Comparison of ENCODE assay signal across 6 mouse cellular contexts in the genomic region with DNA sequence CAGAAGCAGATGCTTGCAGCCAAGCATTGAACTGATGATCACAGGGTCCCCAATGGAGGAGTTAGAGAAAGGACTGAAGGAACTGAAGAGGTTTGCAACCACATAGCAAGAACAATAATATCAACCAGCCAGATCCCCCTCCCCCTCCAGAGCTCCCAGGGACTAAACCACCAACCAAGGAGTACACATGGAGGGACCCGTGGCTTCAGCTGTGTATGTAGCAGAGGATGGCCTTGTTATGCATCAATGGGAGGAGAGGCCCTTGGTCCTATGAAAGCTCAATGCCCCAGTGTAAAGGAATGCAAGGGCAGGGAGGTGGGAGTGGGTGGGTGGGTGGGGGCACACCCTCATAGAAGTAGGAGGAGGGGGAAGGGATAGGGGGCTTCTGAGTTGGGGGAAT. TPM values are rescaled to one million over a fixed set of nuclear protein-coding genes. Genes with fewer than 3 reads are reported as not detected.
DNase-seq lines count a peak whose midpoint lies in the region; ATAC-seq and TF ChIP-seq lines count a peak whose summit lies in the region.
"Not testable (repeated sequence)": the region's sequence is repeated elsewhere in the genome, so short reads cannot be mapped to it uniquely, and the experiment has no call there.

No protein-coding gene starts in this region.

- whole genome bisulfite sequencing in forebrain, embryonic 10.5 days = 89% methylated on average over 1 of the region's 1 CpGs
- WGBS in heart, embryonic 12.5 days = 47% methylated on average over 1 of the region's 1 CpGs
- WGBS in liver, embryonic 12.5 days (ENCODE audit: insufficient replicate concordance) = 43% methylated on average over 1 of the region's 1 CpGs
- WGBS in liver, embryonic 15.5 days (ENCODE audit: insufficient replicate concordance) = 67% methylated on average over 1 of the region's 1 CpGs

- 0 out of 2 replicates have a peak, but pooled peaks have one; percentile 25 for TF ChIP-seq EP300 in ES-Bruce4 (IDR thresholded peaks at IDR 0.05; ENCODE audit: insufficient read depth, low read depth, low read length)

- H3K4me2 ChIP-seq in heart, embryonic 12.5 days = peak overlapping the region; percentile 24; the same call in 1 of the 2 replicates
- H3K4me2 ChIP-seq in liver, embryonic 12.5 days = peak overlapping the region; percentile 83
- peak overlapping the region; percentile 82 for H3K4me2 ChIP-seq in liver, embryonic 15.5 days

- not testable (repeated sequence) for H3K27me3 ChIP-seq in ES-Bruce4 (ENCODE audit: control insufficient read depth, insufficient read depth, low read length, poor library complexity, severe bottlenecking); heart, embryonic 12.5 days (replicated peaks); liver, embryonic 12.5 days (replicated peaks); liver, embryonic 15.5 days
- H3K27me3 ChIP-seq in forebrain, embryonic 10.5 days (ENCODE audit: poor library complexity, severe bottlenecking) = peaks cover 21% of the 10 kb centered on the region

- not testable (repeated sequence) for H3K4me1 ChIP-seq in ES-Bruce4 (ENCODE audit: control insufficient read depth, insufficient read depth, low read length)
- peaks cover 46% of the 10 kb centered on the region for H3K4me1 ChIP-seq in forebrain, embryonic 10.5 days
- peaks cover 54% of the 10 kb centered on the region for H3K4me1 ChIP-seq in heart, embryonic 12.5 days (replicated peaks)
- H3K4me1 ChIP-seq in liver, embryonic 12.5 days = peaks cover 90% of the 10 kb centered on the region
- H3K4me1 ChIP-seq in liver, embryonic 15.5 days (replicated peaks) = peaks cover 76% of the 10 kb centered on the region

- peak; percentile 59 for DNase-seq in R1 (ENCODE audit: low read depth, low spot score)
- not testable (repeated sequence) for DNase-seq in forebrain, embryonic 10.5 days (ENCODE audit: extremely low spot score, low spot score)

- H3K4me3 ChIP-seq in ES-Bruce4 (ENCODE audit: low read depth, low read length); forebrain, embryonic 10.5 days; heart, embryonic 12.5 days: not testable (repeated sequence)
- peak overlapping the region; percentile 80 for H3K4me3 ChIP-seq in liver, embryonic 12.5 days
- peak overlapping the region; percentile 69 for H3K4me3 ChIP-seq in liver, embryonic 15.5 days (replicated peaks)

- H3K9me3 ChIP-seq in ES-Bruce4 (replicated peaks; ENCODE audit: control insufficient read depth, insufficient read depth, low read length, poor library complexity, severe bottlenecking); forebrain, embryonic 10.5 days; heart, embryonic 12.5 days (replicated peaks); liver, embryonic 12.5 days (replicated peaks); liver, embryonic 15.5 days (replicated peaks): not testable (repeated sequence)

- H3K36me3 ChIP-seq in ES-Bruce4 (ENCODE audit: control insufficient read depth, insufficient read depth, low read length, poor library complexity, severe bottlenecking) = peaks cover 30% of the 10 kb centered on the region
- peaks cover 33% of the 10 kb centered on the region for H3K36me3 ChIP-seq in forebrain, embryonic 10.5 days (replicated peaks)
- H3K36me3 ChIP-seq in heart, embryonic 12.5 days = peaks cover 63% of the 10 kb centered on the region
- H3K36me3 ChIP-seq in liver, embryonic 12.5 days = peaks cover 61% of the 10 kb centered on the region
- H3K36me3 ChIP-seq in liver, embryonic 15.5 days (replicated peaks) = peaks cover 50% of the 10 kb centered on the region

- ATAC-seq in heart, embryonic 12.5 days (ENCODE audit: insufficient number of reproducible peaks, low FRiP score); liver, embryonic 12.5 days; liver, embryonic 15.5 days (ENCODE audit: insufficient read depth): not testable (repeated sequence)

- TF ChIP-seq CTCF in ES-Bruce4 (IDR thresholded peaks at IDR 0.05; ENCODE audit: low read depth, low read length) = not testable (repeated sequence)

- TF ChIP-seq POLR2A in ES-Bruce4 (IDR thresholded peaks at IDR 0.05; ENCODE audit: insufficient read depth, low read length) = not testable (repeated sequence)

- H3K27ac ChIP-seq in ES-Bruce4 (ENCODE audit: insufficient read depth, low read length) = peak overlapping the region; percentile 24
- H3K27ac ChIP-seq in forebrain, embryonic 10.5 days = peak overlapping the region; percentile 76; the same call in 1 of the 2 replicates
- H3K27ac ChIP-seq in heart, embryonic 12.5 days (ENCODE audit: poor library complexity, severe bottlenecking) = not testable (repeated sequence)
- H3K27ac ChIP-seq in liver, embryonic 12.5 days = peak overlapping the region; percentile 100
- H3K27ac ChIP-seq in liver, embryonic 15.5 days (replicated peaks) = peak overlapping the region; percentile 97

- peak overlapping the region; percentile 12; the same call in 1 of the 2 replicates for H3K9ac ChIP-seq in ES-Bruce4 (ENCODE audit: low read depth, poor library complexity, severe bottlenecking)
- H3K9ac ChIP-seq in heart, embryonic 12.5 days = not testable (repeated sequence)
- H3K9ac ChIP-seq in liver, embryonic 12.5 days = peak overlapping the region; percentile 96
- peak overlapping the region; percentile 81 for H3K9ac ChIP-seq in liver, embryonic 15.5 days

RNA-seq across cellular contexts. Expression of a gene that starts 40.6 kb away (rescaled TPM):
- polyA plus RNA-seq in ES-Bruce4 (2011; ENCODE audit: insufficient read depth, insufficient read length, low read depth, missing spikeins) = 69.9 and 85.8 TPM in 2 replicates
- polyA plus RNA-seq in forebrain, embryonic 10.5 days (2016; fragmentation: Nextera tagmentation; extraction: Ambion mirVana) = 9.5 and 11.0 TPM in 2 replicates
- 31.0 and 31.8 TPM in 2 replicates for polyA plus RNA-seq in heart, embryonic 12.5 days (2016; fragmentation: Nextera tagmentation; extraction: Ambion mirVana)
- 70.5 and 76.3 TPM in 2 replicates for polyA plus RNA-seq in liver, embryonic 12.5 days (2016; fragmentation: Nextera tagmentation; extraction: Ambion mirVana)
- 57.8 and 65.1 TPM in 2 replicates for polyA plus RNA-seq in liver, embryonic 15.5 days (2015; fragmentation: Nextera tagmentation; extraction: Ambion mirVana)

Comparison
In these comparisons a context has a peak if more than half of its experiments do, and no peak if none do; other contexts are left out.
1. H3K4me2 ChIP-seq: peak in every context shown above with its lines; median percentile 83 in liver, embryonic 12.5 days; 82 in liver, embryonic 15.5 days; 24 in heart, embryonic 12.5 days.